Mouse (Mus musculus) T-cell, adult 2 months (primary cell): ENCODE measurements at regions not wholly inside any gene's neighbourhood (a gene's known extent, or its start where the extent isn't known, plus 50 kb on each side); places are given as distances from the start of the nearest gene placed in this dataset.

Experiments
- DNase-seq: peaks from one replicate; pipeline ENCODE4 v3.0.0; 2022; ENCODE audit warnings: low spot score

GRCm38 (mm10) chr3:57910020-57910419 lies 62.1 kb upstream of the Pfn2 start:
- DNase-seq, result no peak

GRCm38 (mm10) chr3:57911831-57912596 lies 64.1 kb upstream of the Pfn2 start:
- no peak for DNase-seq

GRCm38 (mm10) chr3:57912650-57913343 lies 64.9 kb upstream of the Pfn2 start:
- DNase-seq, result no peak

- no peak for DNase-seq
Measured at GRCm38 (mm10) chr3:57914687-57915086, 66.8 kb upstream of the Pfn2 start.

- DNase-seq, result no peak
Measured at GRCm38 (mm10) chr3:57918913-57919312, 71.0 kb upstream of the Pfn2 start.

- no peak for DNase-seq
Measured at GRCm38 (mm10) chr3:57919390-57920089, 71.7 kb upstream of the Pfn2 start.

- no peak for DNase-seq
Measured at GRCm38 (mm10) chr3:57920090-57920432, 72.2 kb upstream of the Pfn2 start.

GRCm38 (mm10) chr3:57921071-57921882 lies 73.4 kb upstream of the Pfn2 start:
- no peak for DNase-seq

- no peak for DNase-seq
Measured at GRCm38 (mm10) chr3:57923061-57923460, 75.2 kb upstream of the Pfn2 start.

- DNase-seq, result no peak
Measured at GRCm38 (mm10) chr3:57932657-57933539, 85.0 kb upstream of the Pfn2 start.

- DNase-seq, result no peak
Measured at GRCm38 (mm10) chr3:57935042-57935610, 87.2 kb upstream of the Pfn2 start.

GRCm38 (mm10) chr3:57940504-57941381 lies 92.9 kb upstream of the Pfn2 start:
- DNase-seq, result no peak

- no peak for DNase-seq
Measured at GRCm38 (mm10) chr3:57944698-57945097, 96.8 kb upstream of the Pfn2 start.

GRCm38 (mm10) chr3:57945765-57946164 lies 97.9 kb upstream of the Pfn2 start:
- no peak for DNase-seq

- no peak for DNase-seq
Measured at GRCm38 (mm10) chr3:57947331-57947730, 99.5 kb upstream of the Pfn2 start.

GRCm38 (mm10) chr3:57948720-57949119 lies 100.8 kb upstream of the Pfn2 start:
- no peak for DNase-seq

- no peak for DNase-seq
Measured at GRCm38 (mm10) chr3:57950431-57951331, 102.8 kb upstream of the Pfn2 start.

- DNase-seq, result no peak
Measured at GRCm38 (mm10) chr3:57951438-57951837, 103.6 kb upstream of the Pfn2 start.

GRCm38 (mm10) chr3:57957352-57957751 lies 109.5 kb upstream of the Pfn2 start:
- no peak for DNase-seq
